Comparison of ENCODE assay signal across 7 mouse cellular contexts in genomic region chr6:12813781-12814180, GRCm38 (mm10).
DNase-seq lines count a peak whose midpoint lies in the region; ATAC-seq and TF ChIP-seq lines count a peak whose summit lies in the region.
"Not testable (repeated sequence)": the region's sequence is repeated elsewhere in the genome, so short reads cannot be mapped to it uniquely, and the experiment has no call there.

No protein-coding gene starts in this region.

- not testable (repeated sequence) for H3K4me1 ChIP-seq in ES-Bruce4 (ENCODE audit: control insufficient read depth, insufficient read depth, low read length); intestine, embryonic 14.5 days (replicated peaks; ENCODE audit: control insufficient read depth, insufficient read depth, low read length); lung, embryonic 14.5 days (ENCODE audit: insufficient read depth); stomach, postnatal 0 days (replicated peaks; ENCODE audit: control insufficient read depth, insufficient read depth)

- not testable (repeated sequence) for TF ChIP-seq CTCF in ES-Bruce4 (IDR thresholded peaks at IDR 0.05; ENCODE audit: low read depth, low read length); lung, embryonic 14.5 days (IDR thresholded peaks at IDR 0.05; ENCODE audit: low read depth); stomach, postnatal 0 days (IDR thresholded peaks at IDR 0.05; ENCODE audit: low read depth)

- H3K4me2 ChIP-seq in intestine, embryonic 14.5 days (ENCODE audit: low read length); lung, embryonic 14.5 days; stomach, postnatal 0 days (replicated peaks; ENCODE audit: low read depth): not testable (repeated sequence)

- 0 out of 2 replicates have a peak, but pooled peaks have one; percentile 24 for TF ChIP-seq EP300 in ES-Bruce4 (IDR thresholded peaks at IDR 0.05; ENCODE audit: insufficient read depth, low read depth, low read length)
- not testable (repeated sequence) for TF ChIP-seq EP300 in stomach, postnatal 0 days (optimal IDR thresholded peaks at IDR 0.05)

- not testable (repeated sequence) for H3K27me3 ChIP-seq in ES-Bruce4 (ENCODE audit: control insufficient read depth, insufficient read depth, low read length, poor library complexity, severe bottlenecking); intestine, embryonic 14.5 days (replicated peaks; ENCODE audit: control insufficient read depth, insufficient read depth, low read length); lung, embryonic 14.5 days (ENCODE audit: insufficient read depth, low read length); stomach, postnatal 0 days (ENCODE audit: control insufficient read depth, insufficient read depth, low read length)

- H3K36me3 ChIP-seq in ES-Bruce4 (ENCODE audit: control insufficient read depth, insufficient read depth, low read length, poor library complexity, severe bottlenecking); intestine, embryonic 14.5 days (ENCODE audit: control insufficient read depth, insufficient read depth, low read length); lung, embryonic 14.5 days (ENCODE audit: insufficient read depth); stomach, postnatal 0 days (ENCODE audit: control insufficient read depth, insufficient read depth, low read length): not testable (repeated sequence)

- not testable (repeated sequence) for H3K27ac ChIP-seq in ES-Bruce4 (ENCODE audit: insufficient read depth, low read length); intestine, embryonic 14.5 days (ENCODE audit: low read depth); lung, embryonic 14.5 days (ENCODE audit: low read depth); stomach, postnatal 0 days (replicated peaks)

- ATAC-seq in intestine, embryonic 14.5 days (replicated peaks; ENCODE audit: low FRiP score, low TSS enrichment, low read depth): peak; percentile 72
- not testable (repeated sequence) for ATAC-seq in lung, embryonic 14.5 days (ENCODE audit: insufficient read depth)
- peak; percentile 75; the same call in 1 of the 2 replicates for ATAC-seq in stomach, postnatal 0 days (ENCODE audit: low FRiP score, low TSS enrichment)

- DNase-seq in NIH3T3 (ENCODE audit: low read depth) (peak; percentile 71), liver (peak; percentile 3)
- DNase-seq in heart, adult 11 months: peak; percentile 85
- peak; percentile 52 for DNase-seq in intestine, embryonic 14.5 days (ENCODE audit: low spot score)
- peak; percentile 3 for DNase-seq in lung, embryonic 14.5 days
- not testable (repeated sequence) for DNase-seq in stomach, postnatal 0 days (ENCODE audit: low spot score)

- TF ChIP-seq POLR2A in ES-Bruce4 (IDR thresholded peaks at IDR 0.05; ENCODE audit: insufficient read depth, low read length): not testable (repeated sequence)

- 32% methylated on average over 5 of the region's 5 CpGs for WGBS in intestine, embryonic 14.5 days
- WGBS in lung, embryonic 14.5 days: 67% methylated on average over 5 of the region's 5 CpGs
- WGBS in stomach, postnatal 0 days: 37% methylated on average over 5 of the region's 5 CpGs

- not testable (repeated sequence) for H3K4me3 ChIP-seq in ES-Bruce4 (ENCODE audit: low read depth, low read length); intestine, embryonic 14.5 days (ENCODE audit: low read depth, low read length); lung, embryonic 14.5 days (ENCODE audit: low read depth, low read length); stomach, postnatal 0 days (ENCODE audit: low read depth, low read length)

- not testable (repeated sequence) for H3K9me3 ChIP-seq in ES-Bruce4 (replicated peaks; ENCODE audit: control insufficient read depth, insufficient read depth, low read length, poor library complexity, severe bottlenecking); intestine, embryonic 14.5 days (ENCODE audit: control insufficient read depth, low read length); lung, embryonic 14.5 days (ENCODE audit: low read depth, low read length); stomach, postnatal 0 days (ENCODE audit: control insufficient read depth, low read length)

- H3K9ac ChIP-seq in ES-Bruce4 (ENCODE audit: low read depth, poor library complexity, severe bottlenecking); intestine, embryonic 14.5 days (ENCODE audit: low read length); lung, embryonic 14.5 days; stomach, postnatal 0 days (ENCODE audit: low read length): not testable (repeated sequence)
